Mouse (Mus musculus) neural tube, embryonic 11.5 days (tissue): ENCODE measurements around the gene 2810408A11Rik. TPM values are rescaled to one million over a fixed set of nuclear protein-coding genes. Genes with fewer than 3 reads are reported as not detected.
A peak's percentile ranks its signal among the peaks of the same experiment; 100 is the strongest.

Source experiments
- ATAC-seq: fragments of 200-750 bp; cut with Nextera tagmentation; 2 replicates; pipeline ENCODE4 v1.8.0; 2017; ENCODE audit warnings: moderate number of reproducible peaks, mild to moderate bottlenecking, moderate TSS enrichment, moderate library complexity; ENCODE audit not compliant: insufficient read depth, low FRiP score, low TSS enrichment
- DNase-seq: peaks from one replicate; pipeline ENCODE4 v3.0.0-alpha.2; 2015; ENCODE audit warnings: low spot score
- H3K27ac ChIP-seq: fragments of 300-500 bp; sonication (generic); 2 replicates; pipeline ENCODE4 v1.5.1; 2014; ENCODE audit warnings: low read depth, mild to moderate bottlenecking, low read length
- H3K27me3 ChIP-seq: fragments of 300-500 bp; sonication (generic); 2 replicates; pipeline ENCODE4 v1.6.1; 2014; ENCODE audit warnings: mild to moderate bottlenecking, low read length, mixed read lengths; ENCODE audit not compliant: control insufficient read depth, insufficient read depth
- H3K36me3 ChIP-seq: fragments of 300-500 bp; sonication (generic); 2 replicates; pipeline ENCODE4 v1.6.1; 2014; ENCODE audit warnings: mild to moderate bottlenecking, low read length, moderate library complexity, mixed read lengths; ENCODE audit not compliant: control insufficient read depth, insufficient read depth
- H3K4me1 ChIP-seq: fragments of 300-500 bp; sonication (generic); 2 replicates; pipeline ENCODE4 v1.6.1; 2014; ENCODE audit warnings: low read length, mixed read lengths; ENCODE audit not compliant: control insufficient read depth, insufficient read depth
- H3K4me2 ChIP-seq: fragments of 300-500 bp; sonication (generic); 2 replicates; pipeline ENCODE4 v1.6.1; 2014; ENCODE audit warnings: low read depth, mild to moderate bottlenecking, moderate library complexity
- H3K4me3 ChIP-seq: fragments of 300-500 bp; sonication (generic); 2 replicates; pipeline ENCODE4 v1.5.1; 2014; ENCODE audit warnings: low read depth, low read length
- H3K9ac ChIP-seq: fragments of 300-500 bp; sonication (generic); 2 replicates; pipeline ENCODE4 v1.6.1; 2014; ENCODE audit warnings: mild to moderate bottlenecking, low read length
- H3K9me3 ChIP-seq: fragments of 300-500 bp; sonication (generic); 2 replicates; pipeline ENCODE4 v1.6.1; 2016; ENCODE audit warnings: low read length; ENCODE audit not compliant: control insufficient read depth
- WGBS: fragments of 180-500 bp; shearing (Covaris S2); extraction: QIAGEN DNeasy Blood & Tissue Kit; methylation state at CpG from one replicate; pipeline ENCODE4 v1.1.7; 2014; 5-methylcytosine and 5-hydroxymethylcytosine counted together
- polyA plus RNA-seq: library from polyadenylated mRNA; unstranded; fragments of >200 nt; fragmentation: Nextera tagmentation; extraction: Ambion mirVana; gene quantifications from 2 replicates; pipeline ENCODE4 v1.2.1, GENCODE M21; 2014

2810408A11Rik gene
- polyA plus RNA-seq, result 14.4 and 15.1 TPM in 2 replicates

GRCm38 (mm10) chr11:69900471-69901405 is at the start of gene 2810408A11Rik, which contains the start of gene Neurl4:
2810408A11Rik (minus strand) TSS chr11:69900987.
Neurl4 (plus strand) TSS chr11:69901072.
- peaks cover 10% of the 10 kb centered on the region for H3K36me3 ChIP-seq
- under 1% methylated on average over 38 of the region's 38 CpGs for WGBS
- no peaks in the 10 kb centered on the region for H3K9me3 ChIP-seq
- DNase-seq, result peak; percentile 89
- H3K9ac ChIP-seq, result peak within 1 kb of the TSS; percentile 98
- H3K4me2 ChIP-seq, result peak within 1 kb of the TSS; percentile 98
- peak; percentile 96 for ATAC-seq
- H3K4me3 ChIP-seq, result peak within 1 kb of the TSS; percentile 96
- H3K27ac ChIP-seq, result peak within 1 kb of the TSS; percentile 95
- H3K27me3 ChIP-seq, result no peaks in the 10 kb centered on the region
- H3K4me1 ChIP-seq, result peaks cover 10% of the 10 kb centered on the region

DNA sequence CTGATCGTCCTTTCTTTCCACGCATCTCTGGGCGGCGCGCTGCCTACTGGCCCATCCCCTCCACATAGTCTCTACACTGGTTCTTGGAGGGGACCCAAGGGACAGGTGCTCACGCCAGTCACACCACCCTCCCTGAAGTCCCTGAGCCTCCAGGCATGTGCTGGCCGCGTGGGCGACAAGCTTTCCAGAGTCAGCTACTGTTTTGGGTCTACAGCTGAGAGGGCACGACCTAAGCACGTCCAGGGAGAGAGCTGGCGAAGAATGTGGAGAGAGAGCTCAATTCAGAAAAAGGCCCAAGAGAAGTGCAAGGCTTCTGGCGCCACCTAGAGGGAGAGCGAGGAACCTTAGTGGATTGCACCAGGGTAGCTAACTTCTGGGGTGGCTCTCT is 48.0 kb upstream of the 2810408A11Rik start:
- under 1% methylated on average over 14 of the region's 14 CpGs for WGBS

DNA sequence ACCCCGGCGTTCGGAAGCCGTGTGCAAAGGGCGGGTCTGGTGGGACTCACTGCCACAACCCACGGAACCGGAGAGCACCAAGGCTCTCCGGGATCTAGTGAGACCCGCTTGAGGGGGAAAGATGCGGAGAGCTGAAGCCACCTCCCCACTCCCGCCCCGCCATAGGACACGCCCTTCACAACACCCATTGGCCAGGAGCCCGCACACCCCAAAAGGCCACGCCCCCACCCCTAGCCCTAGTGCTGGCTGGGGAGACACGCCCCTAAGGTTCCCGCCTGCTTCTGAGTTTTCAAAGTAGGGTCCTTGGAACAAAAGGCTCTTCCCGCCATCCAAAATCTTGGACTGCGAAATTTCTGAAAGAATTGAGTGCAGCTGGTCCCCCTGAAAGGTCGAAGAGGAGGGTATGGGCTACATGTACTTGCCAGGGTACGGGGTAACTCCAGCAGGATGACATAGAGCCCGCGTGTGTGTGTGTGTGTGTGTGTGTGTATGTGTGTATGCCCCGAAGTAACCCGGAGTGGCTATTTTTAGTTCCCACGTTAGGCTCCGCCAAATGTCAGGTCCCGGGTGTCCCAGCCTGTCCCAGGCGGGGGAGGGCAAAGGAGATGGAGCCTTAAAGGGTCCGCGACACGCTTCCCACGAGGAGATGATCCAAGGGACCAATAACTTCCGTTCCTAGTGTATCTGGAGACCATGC is 47.4 kb upstream of the 2810408A11Rik start, which contains the start of gene Slc2a4:
Gene Slc2a4, minus strand, starts transcription at position 123 of the 697 bp plus-strand sequence.
- Histone ChIP-seq H3K9me3 (no peaks in the 10 kb centered on the region), H3K9ac (peak within 1 kb of the TSS; percentile 69), H3K4me3 (peak within 1 kb of the TSS; percentile 30), H3K4me1 (peaks cover 5% of the 10 kb centered on the region; the same call in 1 of the 2 replicates), H3K4me2 (peak within 1 kb of the TSS; percentile 41), H3K27ac (peak within 1 kb of the TSS; percentile 75), H3K36me3 (no peaks in the 10 kb centered on the region), H3K27me3 (no peaks in the 10 kb centered on the region)
- ATAC-seq (peak; percentile 94), DNase-seq (peak; percentile 95)
- 0% methylated on average over 34 of the region's 34 CpGs for WGBS

More for the DNA sequence above, 48.0 kb upstream of the 2810408A11Rik start:
- ATAC-seq (peak; percentile 54), DNase-seq (peak; percentile 88)
- Histone ChIP-seq H3K27ac (peak overlapping the region; percentile 75), H3K9ac (peak overlapping the region; percentile 69), H3K4me1 (peaks cover 5% of the 10 kb centered on the region; the same call in 1 of the 2 replicates), H3K27me3 (no peaks in the 10 kb centered on the region), H3K9me3 (no peaks in the 10 kb centered on the region), H3K4me3 (peak overlapping the region; percentile 30), H3K36me3 (no peaks in the 10 kb centered on the region), H3K4me2 (peak overlapping the region; percentile 41)

DNA sequence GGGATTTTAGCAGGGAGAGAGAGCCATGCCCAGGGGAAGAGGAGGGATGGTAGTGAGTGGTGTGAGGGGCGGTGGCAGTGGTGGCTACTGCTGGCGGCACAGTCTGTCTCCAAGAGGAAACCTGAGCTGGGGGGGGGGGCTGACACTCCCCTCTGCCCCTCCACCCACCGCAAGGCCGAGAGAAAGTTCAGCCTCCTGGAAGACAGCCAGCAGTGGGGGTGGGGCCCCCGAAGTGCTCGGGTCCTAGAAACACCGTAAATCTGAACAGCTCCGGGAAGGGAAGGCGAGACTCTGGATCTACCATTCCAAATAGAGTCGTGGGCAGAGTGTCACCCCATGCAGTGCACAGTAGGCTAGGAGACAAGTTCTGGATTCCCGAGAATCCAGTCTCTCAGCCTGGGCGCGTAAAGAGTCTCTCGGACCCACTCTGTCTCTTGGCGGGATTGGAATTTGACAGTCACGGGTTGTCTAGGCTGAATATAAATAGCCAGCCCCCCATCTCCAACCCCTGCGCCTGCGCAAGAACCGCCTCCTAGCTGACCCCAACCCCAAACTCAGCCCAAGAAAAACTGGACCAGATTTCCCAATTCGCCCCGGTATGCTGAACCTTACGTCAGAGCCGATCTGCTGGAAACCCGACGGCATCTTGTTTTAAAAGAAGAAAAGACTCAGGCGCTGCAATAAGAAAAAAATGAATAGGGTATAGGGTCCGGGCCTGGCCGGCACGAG is 46.7 kb upstream of the 2810408A11Rik start:
- peak; percentile 70 for DNase-seq
- H3K36me3 ChIP-seq, result no peaks in the 10 kb centered on the region
- H3K9me3 ChIP-seq, result no peaks in the 10 kb centered on the region
- H3K4me3 ChIP-seq, result peak overlapping the region; percentile 30
- H3K4me1 ChIP-seq, result peaks cover 5% of the 10 kb centered on the region; the same call in 1 of the 2 replicates
- H3K27me3 ChIP-seq, result no peaks in the 10 kb centered on the region
- peak overlapping the region; percentile 41 for H3K4me2 ChIP-seq
- ATAC-seq, result peak; percentile 32
- H3K9ac ChIP-seq, result peak overlapping the region; percentile 69; the same call in 1 of the 2 replicates
- H3K27ac ChIP-seq, result peak overlapping the region; percentile 1; the same call in 1 of the 2 replicates
- WGBS, result 2% methylated on average over 29 of the region's 29 CpGs

DNA sequence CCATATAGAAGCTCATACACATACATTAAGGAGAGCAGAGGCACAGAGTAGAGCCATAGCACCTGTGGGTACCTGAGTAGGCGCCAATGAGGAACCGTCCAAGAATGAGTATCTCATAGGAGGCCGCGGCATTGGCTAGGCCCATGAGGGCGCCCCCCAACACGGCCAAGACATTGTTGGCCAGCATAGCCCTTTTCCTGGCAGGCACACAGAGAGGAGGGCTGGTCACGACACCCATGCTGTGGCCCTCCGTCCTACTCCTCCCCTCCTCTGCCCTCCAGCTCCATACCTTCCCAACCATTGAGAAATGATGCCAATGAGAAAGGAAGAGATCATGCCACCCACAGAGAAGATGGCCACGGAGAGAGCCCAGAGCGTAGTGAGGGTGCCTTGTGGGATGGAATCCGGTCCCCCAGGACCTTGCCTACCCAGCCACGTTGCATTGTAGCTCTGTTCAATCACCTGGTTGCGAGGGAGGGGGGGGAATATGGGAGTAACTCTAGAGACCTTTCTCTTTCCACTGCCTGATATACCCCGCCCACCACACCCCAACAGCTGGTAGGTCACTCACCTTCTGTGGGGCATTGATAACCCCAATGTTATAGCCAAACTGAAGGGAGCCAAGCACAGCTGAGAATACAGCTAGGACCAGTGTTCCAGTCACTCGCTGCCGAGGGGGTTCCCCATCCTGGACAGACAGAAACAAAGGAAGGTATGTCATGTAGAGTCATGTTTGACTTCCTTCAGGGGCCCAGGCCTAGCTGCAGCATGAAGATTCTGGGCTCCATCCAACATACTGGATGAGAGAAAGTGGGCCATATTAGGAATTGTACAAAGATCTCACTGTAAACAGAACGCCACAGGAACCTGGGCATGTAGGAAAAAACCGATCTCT is 45.5 kb upstream of the 2810408A11Rik start:
- Histone ChIP-seq H3K4me2 (peak overlapping the region; percentile 41), H3K9me3 (no peaks in the 10 kb centered on the region), H3K9ac (no peak overlapping the region), H3K27ac (no peak overlapping the region), H3K4me1 (peaks cover 5% of the 10 kb centered on the region; the same call in 1 of the 2 replicates), H3K27me3 (no peaks in the 10 kb centered on the region), H3K36me3 (no peaks in the 10 kb centered on the region), H3K4me3 (0 out of 2 replicates have a peak overlapping the region, but pooled peaks have one; percentile 30)
- no peak for ATAC-seq
- no peak for DNase-seq
- WGBS, result 89% methylated on average over 18 of the region's 18 CpGs

- Histone ChIP-seq H3K4me1 (peaks cover 5% of the 10 kb centered on the region; the same call in 1 of the 2 replicates), H3K36me3 (no peaks in the 10 kb centered on the region), H3K27ac (no peak overlapping the region), H3K4me3 (no peak overlapping the region), H3K9me3 (no peaks in the 10 kb centered on the region), H3K9ac (no peak overlapping the region), H3K27me3 (no peaks in the 10 kb centered on the region), H3K4me2 (no peak overlapping the region)
- no peak for ATAC-seq
- WGBS, result 82% methylated on average over 13 of the region's 13 CpGs
- DNase-seq, result no peak
Observed at GRCm38 (mm10) chr11:69945216-69945615, 44.4 kb upstream of the 2810408A11Rik start.

- Histone ChIP-seq H3K4me2 (no peak overlapping the region), H3K9ac (no peak overlapping the region), H3K4me3 (no peak overlapping the region), H3K27ac (no peak overlapping the region), H3K27me3 (peaks cover 27% of the 10 kb centered on the region), H3K9me3 (no peaks in the 10 kb centered on the region), H3K4me1 (peaks cover 8% of the 10 kb centered on the region; the same call in 1 of the 2 replicates), H3K36me3 (no peaks in the 10 kb centered on the region)
- ATAC-seq (no peak), DNase-seq (no peak)
- 76% methylated on average over 4 of the region's 4 CpGs for WGBS
Observed at GRCm38 (mm10) chr11:69940962-69941361, 40.2 kb upstream of the 2810408A11Rik start.
